Mouse (Mus musculus) liver, adult 2 months (tissue): ENCODE data around the gene Pdcd7. TPM values are rescaled to one million over a fixed set of nuclear protein-coding genes. Genes with fewer than 3 reads are reported as not detected.
A peak's percentile ranks its signal among the peaks of the same experiment; 100 is the strongest.

Experiments used
- DNase-seq: peaks from one replicate; pipeline ENCODE4 v3.0.0-alpha.2; 2011; ENCODE audit warnings: low read depth, low spot score; ENCODE audit errors: extremely low read depth
- H3K27ac ChIP-seq: fragments of 200-500 bp; replicated peaks from 2 replicates; pipeline ENCODE4 v1.5.1; 2012; ENCODE audit warnings: low read depth, mild to moderate bottlenecking, control low read depth, inconsistent platforms, low read length; ENCODE audit not compliant: insufficient read depth
- H3K27me3 ChIP-seq: fragments of 200-500 bp; 2 replicates; pipeline ENCODE4 v1.6.1; 2012; ENCODE audit warnings: mild to moderate bottlenecking, moderate library complexity, low read length, inconsistent platforms; ENCODE audit not compliant: control insufficient read depth, insufficient read depth
- H3K36me3 ChIP-seq: fragments of 200-500 bp; 2 replicates; pipeline ENCODE4 v1.6.1; 2012; ENCODE audit warnings: low read length, inconsistent platforms; ENCODE audit not compliant: control insufficient read depth, insufficient read depth
- H3K4me1 ChIP-seq: fragments of 200-500 bp; 2 replicates; pipeline ENCODE4 v1.6.1; 2011; ENCODE audit warnings: low read length; ENCODE audit not compliant: control insufficient read depth, insufficient read depth
- H3K4me3 ChIP-seq: fragments of 200-500 bp; 2 replicates; pipeline ENCODE4 v1.5.1; 2011; ENCODE audit warnings: low read depth, mild to moderate bottlenecking, control low read depth, low read length, moderate library complexity; ENCODE audit not compliant: insufficient read depth
- H3K79me2 ChIP-seq: fragments of 200-500 bp; 2 replicates; pipeline ENCODE4 v1.6.1; 2012; ENCODE audit warnings: inconsistent platforms, mild to moderate bottlenecking, low read length, moderate library complexity; ENCODE audit not compliant: control insufficient read depth, insufficient read depth
- H3K9ac ChIP-seq: fragments of 200-500 bp; 2 replicates; pipeline ENCODE4 v1.6.1; 2012; ENCODE audit warnings: low read depth, mild to moderate bottlenecking, control low read depth, inconsistent platforms, low read length
- CTCF ChIP-seq: fragments of 200-500 bp; IDR thresholded peaks from 2 replicates; pipeline ENCODE4 v1.5.1; 2011; ENCODE audit warnings: low read depth, low read length, control low read depth
- POLR2A ChIP-seq: fragments of 200-500 bp; IDR thresholded peaks from 2 replicates; pipeline ENCODE4 v1.6.1; 2011; ENCODE audit warnings: low read length, control low read depth; ENCODE audit not compliant: insufficient read depth; ENCODE audit errors: extremely low read depth
- WGBS: fragments of 180-500 bp; shearing (Covaris S2); methylation state at CpG from one replicate; pipeline ENCODE4 v1.1.7; 2018; 5-methylcytosine and 5-hydroxymethylcytosine counted together
- polyA plus RNA-seq: library from polyadenylated mRNA; depleted of rRNA; stranded (reverse); fragments of >200 nt; gene quantifications from 2 replicates; pipeline ENCODE4 v1.2.3, GENCODE M21; 2012
- total RNA-seq: library from RNA; depleted of rRNA; stranded (reverse); fragments of >200 nt; gene quantifications from 2 replicates; pipeline ENCODE4 v1.2.3, GENCODE M21; 2014

Gene Pdcd7
- total and polyA plus RNA-seq, 2 experiments, result 4.5 to 5.6 TPM

DNA sequence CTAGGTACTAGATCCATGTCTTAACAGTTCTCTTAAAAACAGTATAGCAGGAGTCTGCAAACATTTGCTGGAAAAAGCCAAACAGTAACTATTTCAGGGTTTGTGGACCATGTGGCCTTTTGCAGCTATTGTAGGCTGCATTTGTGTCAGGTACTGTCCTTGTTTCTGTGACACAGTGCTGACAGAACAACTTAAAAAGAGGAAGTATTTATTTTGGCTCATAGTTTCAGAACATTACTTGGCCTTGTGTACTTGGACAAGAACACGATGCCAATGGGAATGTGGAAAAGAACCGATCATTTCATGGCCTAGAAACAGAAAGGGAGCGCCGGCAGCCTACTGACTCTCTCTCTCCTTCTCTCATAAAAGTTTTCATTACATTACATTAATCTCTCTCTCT is 42.3 kb upstream of the Pdcd7 start:
- TF ChIP-seq CTCF, result no peak
- no peak for TF ChIP-seq POLR2A
- WGBS, result 14% methylated on average over 4 of the region's 4 CpGs
- Histone ChIP-seq H3K27ac (peak overlapping the region; percentile 94), H3K4me1 (peaks cover 39% of the 10 kb centered on the region), H3K4me3 (no peak overlapping the region), H3K79me2 (peaks cover 15% of the 10 kb centered on the region; the same call in 1 of the 2 replicates), H3K36me3 (peaks cover 40% of the 10 kb centered on the region), H3K9ac (no peak overlapping the region; the same call in 1 of the 2 replicates), H3K27me3 (no peaks in the 10 kb centered on the region)
- peak; percentile 99 for DNase-seq

GRCm38 (mm10) chr9:65304300-65304699 is 41.6 kb upstream of the Pdcd7 start:
- TF ChIP-seq CTCF (no peak), POLR2A (no peak)
- H3K36me3 ChIP-seq, result peaks cover 45% of the 10 kb centered on the region
- H3K79me2 ChIP-seq, result peaks cover 13% of the 10 kb centered on the region; the same call in 1 of the 2 replicates
- H3K27ac ChIP-seq, result no peak overlapping the region; the same call in 1 of the 2 replicates
- H3K4me1 ChIP-seq, result peaks cover 38% of the 10 kb centered on the region
- H3K4me3 ChIP-seq, result peak overlapping the region; percentile 5; the same call in 1 of the 2 replicates
- H3K27me3 ChIP-seq, result no peaks in the 10 kb centered on the region
- 11% methylated on average over 4 of the region's 4 CpGs for WGBS
- DNase-seq, result peak; percentile 96
- H3K9ac ChIP-seq, result no peak overlapping the region

- Histone ChIP-seq H3K27ac (0 out of 2 replicates have a peak overlapping the region, but pooled peaks have one; percentile 19), H3K4me3 (no peak overlapping the region), H3K27me3 (no peaks in the 10 kb centered on the region), H3K9ac (no peak overlapping the region), H3K4me1 (peaks cover 29% of the 10 kb centered on the region), H3K36me3 (peaks cover 43% of the 10 kb centered on the region), H3K79me2 (peaks cover 14% of the 10 kb centered on the region; the same call in 1 of the 2 replicates)
- no peak for TF ChIP-seq POLR2A
- no peak for TF ChIP-seq CTCF
- WGBS, result 14% methylated on average over 2 of the region's 2 CpGs
- DNase-seq, result peak; percentile 99
Observed at GRCm38 (mm10) chr9:65306672-65307071, 39.2 kb upstream of the Pdcd7 start.

- Histone ChIP-seq H3K36me3 (peaks cover 42% of the 10 kb centered on the region), H3K27me3 (no peaks in the 10 kb centered on the region), H3K4me1 (peaks cover 26% of the 10 kb centered on the region), H3K4me3 (no peak overlapping the region), H3K79me2 (peaks cover 18% of the 10 kb centered on the region; the same call in 1 of the 2 replicates), H3K9ac (no peak overlapping the region), H3K27ac (peak overlapping the region; percentile 58; the same call in 1 of the 2 replicates)
- TF ChIP-seq POLR2A (no peak), CTCF (no peak)
- WGBS, result 16% methylated on average over 1 of the region's 1 CpGs
- DNase-seq, result peak; percentile 94
Observed at GRCm38 (mm10) chr9:65308011-65308410, 37.9 kb upstream of the Pdcd7 start.

- Histone ChIP-seq H3K4me1 (peaks cover 8% of the 10 kb centered on the region; the same call in 1 of the 2 replicates), H3K4me3 (no peak overlapping the region), H3K79me2 (peaks cover 15% of the 10 kb centered on the region; the same call in 1 of the 2 replicates), H3K27ac (no peak overlapping the region), H3K27me3 (no peaks in the 10 kb centered on the region), H3K36me3 (peaks cover 65% of the 10 kb centered on the region), H3K9ac (no peak overlapping the region)
- WGBS, result 89% methylated on average over 4 of the region's 4 CpGs
- DNase-seq, result peak; percentile 29
- no peak for TF ChIP-seq POLR2A
- no peak for TF ChIP-seq CTCF
Observed at GRCm38 (mm10) chr9:65312669-65313357, 33.1 kb upstream of the Pdcd7 start.

DNA sequence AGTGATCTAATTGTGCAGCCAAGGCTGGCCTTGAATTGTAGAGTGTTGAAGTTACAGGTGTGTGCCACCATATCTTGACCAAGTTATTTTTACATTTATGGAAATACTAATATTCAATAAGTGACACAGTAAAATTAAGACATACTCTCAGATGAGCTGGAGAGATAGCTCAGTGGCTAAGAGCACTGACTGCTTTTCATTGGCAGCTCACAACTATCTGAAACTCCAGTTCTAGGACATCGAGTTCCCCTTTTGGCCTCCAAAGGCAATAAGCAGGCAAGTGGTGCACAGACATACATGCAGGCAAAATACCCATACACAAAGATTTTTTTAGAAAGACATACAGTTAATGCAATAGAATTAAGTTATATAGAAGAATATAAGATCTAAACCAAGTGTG is 32.1 kb upstream of the Pdcd7 start:
- Histone ChIP-seq H3K36me3 (peaks cover 65% of the 10 kb centered on the region), H3K79me2 (peaks cover 9% of the 10 kb centered on the region; the same call in 1 of the 2 replicates), H3K27me3 (no peaks in the 10 kb centered on the region), H3K9ac (no peak overlapping the region), H3K4me3 (no peak overlapping the region), H3K4me1 (peaks cover 2% of the 10 kb centered on the region; the same call in 1 of the 2 replicates), H3K27ac (no peak overlapping the region)
- no peak for DNase-seq
- TF ChIP-seq CTCF (no peak), POLR2A (no peak)
- WGBS, result 69% methylated on average over 1 of the region's 1 CpGs
